Mouse (Mus musculus) cerebellum, adult 2 months (tissue): ENCODE measurements at regions not wholly inside any gene's neighbourhood (a gene's known extent, or its start where the extent isn't known, plus 50 kb on each side); places are given as distances from the start of the nearest gene placed in this dataset.

Experiments
- DNase-seq, 2 experiments: peaks; one replicate each; pipeline ENCODE4 v3.0.0; 2021
- H3K27ac ChIP-seq: fragments of 200-500 bp; 2 replicates; pipeline ENCODE4 v1.5.1; 2012; ENCODE audit warnings: low read length, control low read depth, inconsistent platforms; ENCODE audit not compliant: insufficient read depth
- H3K27me3 ChIP-seq: fragments of 200-500 bp; 2 replicates; pipeline ENCODE4 v1.6.1; 2012; ENCODE audit warnings: inconsistent platforms, mild to moderate bottlenecking, low read length, moderate library complexity; ENCODE audit not compliant: control insufficient read depth, insufficient read depth
- H3K4me1 ChIP-seq: fragments of 200-500 bp; 2 replicates; pipeline ENCODE4 v1.6.1; 2011; ENCODE audit warnings: low read length; ENCODE audit not compliant: control insufficient read depth, insufficient read depth
- H3K4me3 ChIP-seq: fragments of 200-500 bp; replicated peaks from 2 replicates; pipeline ENCODE3; 2011; ENCODE audit warnings: mild to moderate bottlenecking, low read depth, low read length, control low read depth; ENCODE audit not compliant: insufficient read depth
- CTCF ChIP-seq: fragments of 200-500 bp; IDR thresholded peaks from 2 replicates; pipeline ENCODE4 v1.5.1; 2011; ENCODE audit warnings: low read depth, mild to moderate bottlenecking, control low read depth, low read length, moderate library complexity, borderline replicate concordance; ENCODE audit not compliant: insufficient read depth
- POLR2A ChIP-seq: fragments of 200-500 bp; IDR thresholded peaks from 2 replicates; pipeline ENCODE4 v1.6.1; 2011; ENCODE audit warnings: low read length, control low read depth, borderline replicate concordance; ENCODE audit not compliant: insufficient read depth
- WGBS: fragments of 180-500 bp; shearing (Covaris S2); methylation state at CpG from one replicate; pipeline ENCODE4 v1.1.7; 2018; 5-methylcytosine and 5-hydroxymethylcytosine counted together

- no peak overlapping the region for H3K27ac ChIP-seq
- H3K27me3 ChIP-seq = no peaks in the 10 kb centered on the region
- no peak for TF ChIP-seq POLR2A
- no peak for TF ChIP-seq CTCF
- no peaks in the 10 kb centered on the region for H3K4me1 ChIP-seq
- no peak overlapping the region for H3K4me3 ChIP-seq
- WGBS = 68% methylated on average over 7 of the region's 7 CpGs
- no peak for DNase-seq
Measured at GRCm38 (mm10) chr3:123754011-123754610, 63.5 kb upstream of the Ndst3 start.

GRCm38 (mm10) chr3:123754927-123755326, 64.3 kb upstream of the Ndst3 start:
- H3K27me3 ChIP-seq = no peaks in the 10 kb centered on the region
- TF ChIP-seq CTCF (no peak), POLR2A (no peak)
- no peaks in the 10 kb centered on the region for H3K4me1 ChIP-seq
- WGBS = 63% methylated on average over 1 of the region's 1 CpGs
- DNase-seq = no peak
- no peak overlapping the region for H3K4me3 ChIP-seq
- no peak overlapping the region for H3K27ac ChIP-seq

GRCm38 (mm10) chr3:123765911-123766556, 75.4 kb upstream of the Ndst3 start:
- Histone ChIP-seq H3K27ac (no peak overlapping the region), H3K27me3 (no peaks in the 10 kb centered on the region), H3K4me1 (no peaks in the 10 kb centered on the region), H3K4me3 (no peak overlapping the region)
- DNase-seq = no peak
- 70% methylated on average over 3 of the region's 3 CpGs for WGBS
- TF ChIP-seq POLR2A = no peak
- no peak for TF ChIP-seq CTCF

- Histone ChIP-seq H3K4me3 (no peak overlapping the region), H3K27ac (no peak overlapping the region), H3K27me3 (no peaks in the 10 kb centered on the region), H3K4me1 (no peaks in the 10 kb centered on the region)
- TF ChIP-seq POLR2A (no peak), CTCF (no peak)
- no peak for DNase-seq
- WGBS = 79% methylated on average over 6 of the region's 6 CpGs
Measured at GRCm38 (mm10) chr3:123766557-123766913, 75.9 kb upstream of the Ndst3 start.

GRCm38 (mm10) chr3:123780507-123780906, 89.9 kb upstream of the Ndst3 start:
- Histone ChIP-seq H3K4me1 (no peaks in the 10 kb centered on the region), H3K27me3 (no peaks in the 10 kb centered on the region), H3K4me3 (no peak overlapping the region), H3K27ac (no peak overlapping the region)
- no peak for TF ChIP-seq POLR2A
- peak; percentile 38; the same call in 1 of the 2 replicates for TF ChIP-seq CTCF
- peak in 1 of 2 experiments; percentile 21 for DNase-seq

GRCm38 (mm10) chr3:123781581-123781980, 90.9 kb upstream of the Ndst3 start:
- no peak overlapping the region for H3K4me3 ChIP-seq
- WGBS = 60% methylated on average over 1 of the region's 1 CpGs
- no peak for TF ChIP-seq POLR2A
- no peak for TF ChIP-seq CTCF
- no peak for DNase-seq
- no peaks in the 10 kb centered on the region for H3K27me3 ChIP-seq
- H3K27ac ChIP-seq = no peak overlapping the region
- no peaks in the 10 kb centered on the region for H3K4me1 ChIP-seq

- no peak for TF ChIP-seq POLR2A
- no peak for TF ChIP-seq CTCF
- no peaks in the 10 kb centered on the region for H3K4me1 ChIP-seq
- H3K27me3 ChIP-seq = no peaks in the 10 kb centered on the region
- H3K4me3 ChIP-seq = no peak overlapping the region
- WGBS = 63% methylated on average over 1 of the region's 1 CpGs
- no peak overlapping the region for H3K27ac ChIP-seq
- no peak for DNase-seq
Measured at GRCm38 (mm10) chr3:123784127-123784526, 93.5 kb upstream of the Ndst3 start.

GRCm38 (mm10) chr3:123794011-123794410, 103.4 kb upstream of the Ndst3 start:
- H3K27me3 ChIP-seq = no peaks in the 10 kb centered on the region
- 93% methylated on average over 1 of the region's 1 CpGs for WGBS
- no peaks in the 10 kb centered on the region for H3K4me1 ChIP-seq
- no peak overlapping the region for H3K27ac ChIP-seq
- no peak for DNase-seq
- no peak overlapping the region for H3K4me3 ChIP-seq
- TF ChIP-seq POLR2A (no peak), CTCF (no peak)

GRCm38 (mm10) chr3:123805338-123805737, 114.7 kb upstream of the Ndst3 start:
- Histone ChIP-seq H3K4me1 (no peaks in the 10 kb centered on the region), H3K4me3 (no peak overlapping the region), H3K27ac (no peak overlapping the region), H3K27me3 (no peaks in the 10 kb centered on the region)
- no peak for TF ChIP-seq POLR2A
- TF ChIP-seq CTCF = no peak
- WGBS = 93% methylated on average over 3 of the region's 3 CpGs
- no peak for DNase-seq
